Mouse (Mus musculus) ES-Bruce4 (cell line): Measurements from ENCODE around the gene Umodl1.

ENCODE experiments used
- CTCF ChIP-seq: IDR thresholded peaks from one replicate; pipeline ENCODE4 v1.8.1; 2011; ENCODE audit warnings: low read depth, low read length
- EP300 ChIP-seq: IDR thresholded peaks from 2 replicates; pipeline ENCODE4 v1.6.1; 2011; ENCODE audit warnings: low read depth, low read length; ENCODE audit not compliant: insufficient read depth
- POLR2A ChIP-seq: IDR thresholded peaks from one replicate; pipeline ENCODE4 v1.8.1; 2011; ENCODE audit warnings: low read length; ENCODE audit not compliant: insufficient read depth

DNA sequence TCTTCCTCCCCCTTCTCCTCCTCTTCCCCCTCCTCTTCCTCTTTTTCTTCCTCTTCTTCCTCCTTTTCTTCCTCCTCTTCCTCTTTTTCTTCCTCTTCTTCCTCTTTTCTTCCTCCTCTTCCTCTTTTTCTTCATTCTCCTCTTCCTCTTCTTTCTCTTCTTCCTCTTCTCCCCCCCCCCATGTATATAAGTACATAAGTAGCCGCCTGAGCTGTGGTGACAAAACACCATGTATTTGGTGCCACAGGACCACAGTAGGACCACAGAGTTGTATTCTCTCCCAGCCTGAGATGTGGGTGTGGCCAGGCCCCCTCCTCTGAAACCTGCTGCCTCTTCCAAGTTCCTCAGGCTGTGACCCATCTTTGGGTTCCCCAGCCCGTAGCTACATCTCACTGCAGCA lies 50.8 kb downstream of the Umodl1 start:
- no peak for TF ChIP-seq POLR2A
- no peak for TF ChIP-seq CTCF
- TF ChIP-seq EP300, result no peak
